Mouse (Mus musculus) stomach, postnatal 0 days (tissue): Measurements from ENCODE around the gene Pigb.

Experiments
- CTCF ChIP-seq: IDR thresholded peaks from 2 replicates; pipeline ENCODE4 v1.5.1; 2016; ENCODE audit warnings: antibody characterized with exemption, low read depth, mild to moderate bottlenecking, moderate library complexity
- EP300 ChIP-seq: optimal IDR thresholded peaks from 2 replicates; pipeline ENCODE3; 2016; ENCODE audit warnings: antibody characterized with exemption

GRCm38 (mm10) chr9:72961346-72961745 lies 78.8 kb downstream of the Pigb start:
- TF ChIP-seq CTCF (no peak), EP300 (no peak)
